Mouse (Mus musculus) liver, postnatal 0 days (tissue): ENCODE data around the gene Pdzk1ip1.

Experiments used
- CTCF ChIP-seq: sonication (generic); IDR thresholded peaks from 2 replicates; pipeline ENCODE4 v1.5.1; 2016; ENCODE audit warnings: antibody characterized with exemption, low read depth
- EP300 ChIP-seq: IDR thresholded peaks from 2 replicates; pipeline ENCODE4 v1.6.1; 2016; ENCODE audit warnings: antibody characterized with exemption, low read depth, mild to moderate bottlenecking

DNA sequence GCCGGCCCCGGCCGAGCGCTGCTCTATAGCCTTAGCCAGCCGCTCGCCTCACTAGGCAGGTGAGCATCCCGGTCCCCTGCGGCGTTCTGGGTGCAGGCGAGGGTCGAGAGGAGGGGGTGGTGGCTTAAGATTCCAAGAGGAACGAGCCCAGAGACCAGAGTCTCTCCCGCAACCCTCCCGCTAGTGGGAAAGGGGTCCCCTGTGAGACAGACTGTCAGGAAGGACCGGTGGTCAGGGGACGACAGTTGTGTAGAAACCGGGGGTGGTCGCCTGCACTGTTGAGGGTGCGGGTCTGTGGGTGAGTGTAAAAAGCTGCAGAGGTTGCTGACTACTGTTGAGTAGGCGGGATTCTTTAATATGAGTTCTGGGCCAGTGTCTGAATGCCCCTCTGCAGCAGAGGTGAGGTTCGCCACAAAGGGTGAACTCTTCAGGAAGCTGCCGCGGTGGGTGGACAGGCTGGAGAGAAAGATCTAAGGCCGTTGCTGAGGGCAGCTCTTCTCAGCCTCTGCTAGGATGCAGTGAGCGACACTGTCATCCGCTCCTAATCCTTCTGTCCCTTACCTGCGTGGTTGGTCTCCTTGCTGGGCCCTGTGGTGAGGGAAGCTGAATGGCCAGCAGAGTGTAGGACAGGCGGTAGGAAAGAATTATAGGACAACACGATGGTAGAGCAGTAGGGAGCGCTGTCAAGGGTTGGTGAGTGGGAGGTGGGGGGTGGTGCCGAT, 24.8 kb upstream of the Pdzk1ip1 start:
- TF ChIP-seq CTCF (no peak), EP300 (no peak)
